Mouse (Mus musculus): ENCODE results near the gene Cpe.

Cpe gene

DNA sequence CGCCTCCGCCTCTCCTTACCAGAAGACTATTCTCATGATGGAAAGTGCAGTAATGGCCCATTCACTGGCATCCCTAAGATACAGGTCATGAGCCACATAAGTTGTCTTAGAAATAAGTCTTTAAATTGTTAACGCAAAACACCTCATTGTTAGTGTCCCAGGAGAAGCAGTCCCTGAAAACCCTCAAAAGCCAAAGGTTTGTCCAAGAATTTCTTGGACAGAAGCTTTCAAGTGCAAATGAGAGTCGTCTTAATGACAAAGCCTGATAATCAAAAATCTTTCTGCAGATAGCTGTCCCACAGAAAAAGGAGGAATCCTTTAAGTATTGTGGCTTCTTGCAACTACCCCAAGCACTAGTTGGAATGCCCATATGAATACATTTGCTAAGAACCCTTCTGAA is 60.7 kb downstream of the Cpe start:
- DNase-seq = no peak

DNA sequence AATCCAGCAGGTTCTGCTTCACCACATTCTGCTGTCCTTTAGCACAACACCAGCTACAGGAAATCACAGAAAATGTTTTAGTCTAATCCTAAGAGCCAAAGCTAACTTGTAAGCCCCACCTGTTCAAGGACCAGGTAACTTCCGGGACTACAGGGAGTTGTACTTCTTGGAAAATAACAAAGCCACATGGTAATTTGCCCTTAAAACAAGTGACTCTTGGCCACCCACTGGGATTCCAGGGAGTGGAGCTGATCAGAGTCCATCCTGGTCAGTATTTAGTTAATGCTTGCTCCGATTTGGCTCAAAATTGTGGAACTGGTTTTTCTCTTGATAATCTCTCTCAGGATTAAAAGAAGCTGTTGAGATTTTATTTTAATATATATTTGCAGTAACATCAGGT is 61.1 kb downstream of the Cpe start:
- DNase-seq = no peak

DNA sequence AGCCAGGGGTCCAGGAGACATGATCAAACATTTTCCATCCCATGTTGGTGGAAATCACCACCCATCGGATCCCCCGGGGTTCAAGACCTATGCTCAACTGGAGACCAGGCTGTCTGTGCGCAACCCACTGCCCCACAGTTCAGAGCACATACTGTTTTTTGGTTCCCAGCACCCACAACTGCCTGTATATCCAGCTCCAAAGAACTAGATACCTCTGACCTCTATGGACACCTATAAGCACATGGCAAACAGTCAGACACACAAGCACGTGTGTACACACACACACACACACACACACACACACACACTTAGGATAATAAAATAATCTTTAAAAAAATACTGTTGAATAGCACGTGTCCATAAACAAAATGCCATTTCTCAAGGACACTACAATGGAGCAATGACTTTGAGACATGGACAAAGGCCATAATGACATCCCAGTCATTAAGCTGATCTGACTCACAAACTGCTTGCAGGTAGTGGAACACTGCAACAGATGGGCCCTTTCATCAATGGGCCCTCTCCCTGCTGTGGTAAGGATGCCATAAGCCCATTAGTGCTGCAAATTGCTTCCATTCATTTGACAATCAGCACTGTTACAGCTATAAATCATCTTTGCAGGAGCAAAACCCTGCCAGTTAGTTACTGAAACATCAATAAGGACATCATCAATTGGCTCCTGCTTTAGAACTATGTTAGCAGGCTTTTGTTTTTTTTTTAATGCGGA is 63.7 kb downstream of the Cpe start:
- no peak for DNase-seq

- DNase-seq = no peak
Observed at GRCm38 (mm10) chr8:64628039-64628438, 64.8 kb downstream of the Cpe start.

GRCm38 (mm10) chr8:64624603-64625037 is 68.2 kb downstream of the Cpe start:
- no peak for DNase-seq

GRCm38 (mm10) chr8:64620365-64621150 is 72.3 kb downstream of the Cpe start:
- no peak for DNase-seq

- DNase-seq = no peak
Observed at GRCm38 (mm10) chr8:64619661-64620060, 73.2 kb downstream of the Cpe start.

- peak; percentile 54 to 69 for DNase-seq
Observed at GRCm38 (mm10) chr8:64618618-64619017, 74.2 kb downstream of the Cpe start.

GRCm38 (mm10) chr8:64616566-64616965 is 76.3 kb downstream of the Cpe start:
- no peak for DNase-seq

- no peak for DNase-seq
Observed at GRCm38 (mm10) chr8:64615459-64615858, 77.4 kb downstream of the Cpe start.

GRCm38 (mm10) chr8:64613663-64614062 is 79.2 kb downstream of the Cpe start:
- DNase-seq = peak; percentile 12 to 20

DNA sequence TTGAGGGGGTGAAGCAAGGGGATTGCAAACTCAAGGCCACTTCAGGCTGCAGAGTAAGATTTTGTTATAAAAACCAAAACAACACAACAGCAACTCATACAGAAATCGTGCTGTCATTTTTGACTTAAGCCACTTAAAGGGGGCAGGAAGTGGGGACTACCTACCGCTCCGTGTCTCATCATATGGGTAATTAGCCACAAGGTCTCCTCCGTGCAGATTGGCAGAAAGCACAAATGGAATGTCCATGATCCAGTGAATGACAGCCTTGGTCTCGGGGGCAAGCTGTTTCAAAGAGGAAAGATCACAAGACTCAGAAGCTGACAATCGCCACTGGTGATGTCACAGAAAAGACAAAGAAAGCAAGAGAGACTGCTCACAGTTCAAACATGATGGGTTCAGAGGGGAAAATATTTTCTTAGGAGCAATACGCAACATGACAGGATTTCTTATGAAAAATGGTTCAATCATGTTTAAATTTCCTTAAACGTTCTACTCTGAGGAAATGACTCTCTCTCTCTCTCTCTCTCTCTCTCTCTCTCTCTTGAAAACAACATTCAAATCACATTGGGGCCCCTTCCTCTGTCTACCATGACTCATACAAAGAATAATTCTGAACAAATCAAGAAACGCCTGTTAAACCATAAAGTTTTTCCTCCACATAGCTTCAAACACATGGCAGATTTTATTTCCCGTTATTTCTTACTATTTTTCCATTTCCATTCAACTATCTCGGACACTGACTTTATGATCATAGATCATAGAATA is 81.5 kb downstream of the Cpe start:
- no peak for DNase-seq

DNA sequence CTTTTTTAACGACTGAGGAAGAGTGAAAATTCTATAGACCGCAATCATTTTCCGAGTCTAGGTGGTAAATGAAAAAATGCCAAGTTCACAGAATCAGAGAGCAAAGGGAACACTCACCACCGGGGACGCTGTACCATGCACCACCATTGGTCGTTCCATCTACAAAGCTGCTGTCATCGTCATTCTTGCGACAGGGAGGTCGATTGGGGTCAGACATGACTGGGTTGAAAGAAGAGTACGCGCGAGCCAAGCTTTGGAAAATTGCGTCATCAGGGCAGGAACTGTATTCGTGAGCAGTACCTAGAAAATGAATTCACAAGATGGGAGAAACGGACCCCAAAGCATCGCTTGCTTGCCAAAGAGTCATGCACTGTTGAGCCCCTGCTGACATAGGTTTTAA is 83.9 kb downstream of the Cpe start:
- DNase-seq = no peak

DNA sequence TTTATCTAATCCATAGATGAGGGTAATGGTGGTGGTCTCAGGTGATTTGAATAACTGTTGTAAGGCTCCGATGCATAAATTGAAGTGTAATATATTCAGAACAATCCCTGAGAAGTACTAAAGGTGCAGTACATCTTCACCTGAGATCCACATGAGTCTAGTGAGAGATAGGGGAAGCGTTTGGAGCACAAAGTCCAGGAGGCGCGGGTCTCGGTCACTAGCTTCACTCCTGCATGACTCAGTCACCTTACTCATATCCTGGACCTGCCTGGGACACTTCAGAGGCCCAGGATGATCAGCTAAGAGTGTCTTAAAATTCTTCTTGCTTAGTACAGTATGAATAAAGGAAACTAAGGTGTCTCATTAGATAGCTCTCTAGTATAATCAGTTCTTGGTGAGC is 86.8 kb downstream of the Cpe start:
- DNase-seq = no peak

DNA sequence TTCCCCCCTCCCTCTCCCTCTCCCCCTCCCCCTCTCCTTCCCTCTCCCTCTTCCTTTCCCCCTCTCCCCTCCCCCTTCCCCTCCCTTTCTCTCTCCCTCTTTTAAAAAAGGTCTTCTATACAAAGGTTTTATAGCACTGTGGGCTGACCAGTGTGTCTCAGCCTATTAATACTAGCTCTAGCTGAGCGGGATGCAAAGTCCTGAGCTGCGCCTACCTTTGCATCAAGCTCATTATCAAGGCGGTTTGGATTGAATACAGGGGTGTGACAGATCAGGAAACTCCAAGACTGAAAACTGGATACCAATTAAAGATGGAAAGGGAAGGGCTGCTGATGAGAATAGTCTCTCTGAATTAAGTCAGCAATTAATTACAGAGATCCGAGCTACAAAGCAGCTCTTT is 94.6 kb downstream of the Cpe start:
- DNase-seq = no peak

GRCm38 (mm10) chr8:64597042-64597970 is 95.5 kb downstream of the Cpe start:
- DNase-seq = peak; percentile 87 to 88

GRCm38 (mm10) chr8:64596396-64596795 is 96.5 kb downstream of the Cpe start:
- DNase-seq = no peak

GRCm38 (mm10) chr8:64590456-64590855 is 102.4 kb downstream of the Cpe start:
- no peak for DNase-seq

DNA sequence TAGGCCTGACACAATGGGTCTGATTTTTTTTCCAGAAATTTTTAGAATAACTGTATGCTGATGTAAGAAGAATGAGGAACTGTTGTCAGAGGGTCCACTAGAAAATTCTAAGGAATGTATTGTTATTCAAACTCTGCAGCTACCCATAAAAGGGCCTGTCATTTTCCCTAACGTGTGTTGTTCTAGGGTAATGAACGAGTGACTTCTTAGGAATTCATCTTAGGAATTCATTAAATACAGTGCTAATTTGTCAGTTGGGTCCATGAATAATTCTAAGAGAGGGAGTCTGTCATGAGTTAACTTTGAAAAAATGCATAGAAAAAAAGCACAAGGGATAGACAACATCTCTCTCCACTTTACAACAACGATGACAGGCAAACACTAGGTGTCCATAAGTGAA is 110.0 kb downstream of the Cpe start:
- DNase-seq = no peak

- no peak for DNase-seq
Observed at GRCm38 (mm10) chr8:64578221-64578620, 114.6 kb downstream of the Cpe start.

DNA sequence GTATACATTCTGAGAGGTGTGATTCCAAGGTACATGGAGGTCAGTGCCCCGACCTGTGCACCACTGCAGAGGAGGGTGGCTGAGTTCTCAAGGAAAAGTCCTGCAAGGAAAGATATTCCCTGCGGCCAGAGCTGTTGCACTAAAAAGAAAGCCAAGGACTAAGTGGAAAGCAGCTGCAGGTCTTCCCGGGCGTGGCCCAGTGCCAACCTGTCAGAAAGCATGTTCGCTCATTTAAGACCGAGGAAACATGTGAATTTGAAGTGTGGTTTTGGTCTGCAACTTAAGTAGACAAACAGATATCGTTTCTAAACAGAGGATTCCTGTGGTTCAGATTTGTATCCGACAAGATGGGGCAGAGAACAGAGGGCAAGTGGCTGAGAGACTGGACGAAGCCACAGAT is 117.9 kb downstream of the Cpe start:
- DNase-seq = peak; percentile 79 to 83

Measured in kidney, postnatal 4 days (tissue).